Mouse (Mus musculus): ENCODE data around the gene Zbtb39. TPM values are rescaled to one million over a fixed set of nuclear protein-coding genes. Genes with fewer than 3 reads are reported as not detected.

Gene Zbtb39
- polyA plus RNA-seq, 1 experiment: 7.3 TPM

GRCm38 (mm10) chr10:127736266-127736665 lies 3.1 kb upstream of the Zbtb39 start:
- no peak for DNase-seq
- TF ChIP-seq CTCF (conservative IDR thresholded peaks at IDR 0.05; ENCODE audit: insufficient read depth, insufficient read length, low read depth, low read length) (no peak), POLR2A (IDR thresholded peaks at IDR 0.05; ENCODE audit: low read depth, low read length) (no peak)
- H3K36me3 ChIP-seq (ENCODE audit: control insufficient read depth, insufficient read depth, low read length): no peaks in the 10 kb centered on the region
- no peaks in the 10 kb centered on the region for H3K27me3 ChIP-seq (replicated peaks; ENCODE audit: control insufficient read depth, insufficient read depth, low read length)
- WGBS: 79% methylated on average over 2 of the region's 2 CpGs
- no peak overlapping the region for H3K27ac ChIP-seq (ENCODE audit: insufficient read depth, low read depth, low read length)
- H3K4me1 ChIP-seq (ENCODE audit: control insufficient read depth, insufficient read depth, low read length): peaks cover 6% of the 10 kb centered on the region; the same call in 1 of the 2 replicates
- no peak overlapping the region for H3K4me3 ChIP-seq (ENCODE audit: insufficient read depth, low read depth, low read length)

GRCm38 (mm10) chr10:127736916-127737315 lies 2.4 kb upstream of the Zbtb39 start:
- peaks cover 6% of the 10 kb centered on the region; the same call in 1 of the 2 replicates for H3K4me1 ChIP-seq (ENCODE audit: control insufficient read depth, insufficient read depth, low read length)
- 72% methylated on average over 4 of the region's 4 CpGs for WGBS
- H3K27ac ChIP-seq (ENCODE audit: insufficient read depth, low read depth, low read length): no peak overlapping the region
- DNase-seq: no peak
- TF ChIP-seq POLR2A (IDR thresholded peaks at IDR 0.05; ENCODE audit: low read depth, low read length) (no peak), CTCF (conservative IDR thresholded peaks at IDR 0.05; ENCODE audit: insufficient read depth, insufficient read length, low read depth, low read length) (no peak)
- H3K27me3 ChIP-seq (replicated peaks; ENCODE audit: control insufficient read depth, insufficient read depth, low read length): no peaks in the 10 kb centered on the region
- no peaks in the 10 kb centered on the region for H3K36me3 ChIP-seq (ENCODE audit: control insufficient read depth, insufficient read depth, low read length)
- no peak overlapping the region for H3K4me3 ChIP-seq (ENCODE audit: insufficient read depth, low read depth, low read length)

DNA sequence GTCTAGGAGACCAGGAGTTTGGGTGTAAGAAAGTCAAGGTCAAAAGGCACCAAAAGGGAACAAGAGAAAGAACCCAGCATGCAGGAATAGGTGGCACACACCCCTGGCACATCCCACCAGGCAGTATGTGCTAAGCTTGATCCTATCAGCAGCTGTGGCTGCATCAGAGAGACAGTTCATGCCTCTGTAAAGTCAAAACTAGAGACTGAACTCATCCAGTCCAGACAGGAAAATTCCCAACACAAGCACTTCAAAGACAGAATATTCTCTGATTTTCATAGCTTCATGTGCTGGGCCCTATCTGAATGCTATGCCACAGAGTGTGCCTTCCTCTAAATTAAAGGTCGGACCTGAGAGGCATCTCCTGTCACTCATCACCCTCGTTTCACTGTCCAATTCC lies 1.8 kb upstream of the Zbtb39 start:
- 34% methylated on average over 2 of the region's 2 CpGs for WGBS
- DNase-seq: no peak
- H3K27ac ChIP-seq (ENCODE audit: insufficient read depth, low read depth, low read length): no peak overlapping the region
- TF ChIP-seq CTCF (conservative IDR thresholded peaks at IDR 0.05; ENCODE audit: insufficient read depth, insufficient read length, low read depth, low read length) (no peak), POLR2A (IDR thresholded peaks at IDR 0.05; ENCODE audit: low read depth, low read length) (no peak)
- H3K4me1 ChIP-seq (ENCODE audit: control insufficient read depth, insufficient read depth, low read length): peaks cover 6% of the 10 kb centered on the region; the same call in 1 of the 2 replicates
- H3K27me3 ChIP-seq (replicated peaks; ENCODE audit: control insufficient read depth, insufficient read depth, low read length): no peaks in the 10 kb centered on the region
- no peak overlapping the region for H3K4me3 ChIP-seq (ENCODE audit: insufficient read depth, low read depth, low read length)
- H3K36me3 ChIP-seq (ENCODE audit: control insufficient read depth, insufficient read depth, low read length): 0 out of 2 replicates have a peak, but pooled peaks cover 2% of the 10 kb centered on the region

DNA sequence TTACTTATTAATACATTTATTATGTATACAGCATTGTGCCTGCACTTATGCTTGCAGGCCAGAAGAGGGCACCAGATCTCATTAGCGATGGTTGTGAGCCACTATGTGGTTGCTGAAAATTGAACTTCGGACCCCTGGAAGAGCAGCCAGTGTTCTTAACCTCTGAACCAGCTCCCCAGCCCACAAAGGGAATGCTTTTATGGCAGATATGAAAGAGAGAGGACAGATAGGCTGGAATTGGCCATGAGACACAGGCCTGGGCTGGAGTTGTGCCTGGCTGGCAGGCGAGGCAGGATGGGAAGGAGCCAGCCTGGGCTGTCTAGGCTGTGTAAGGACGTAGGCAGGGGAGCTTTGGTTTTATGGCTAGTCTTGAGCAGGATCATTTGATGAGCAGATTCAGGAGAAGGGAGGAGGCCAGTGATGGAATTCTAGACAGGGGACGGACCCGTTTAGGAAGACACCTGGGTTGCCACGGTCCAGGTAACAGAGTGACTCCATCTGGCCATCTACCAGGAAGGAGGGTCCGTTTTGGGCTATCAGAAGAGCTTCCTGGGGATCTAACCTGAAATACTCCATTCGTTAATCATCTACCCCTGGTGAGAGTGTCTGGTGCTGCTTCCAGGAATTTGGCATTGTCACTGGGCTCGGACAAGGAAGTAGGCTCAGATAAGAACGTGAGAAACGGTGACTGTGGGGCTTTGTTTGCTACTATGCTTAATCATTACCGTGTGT lies 1.0 kb upstream of the Zbtb39 start:
- WGBS: 27% methylated on average over 13 of the region's 13 CpGs
- Histone ChIP-seq H3K27ac (ENCODE audit: insufficient read depth, low read depth, low read length) (peak overlapping the region; percentile 29), H3K27me3 (replicated peaks; ENCODE audit: control insufficient read depth, insufficient read depth, low read length) (no peaks in the 10 kb centered on the region), H3K4me1 (ENCODE audit: control insufficient read depth, insufficient read depth, low read length) (peaks cover 6% of the 10 kb centered on the region; the same call in 1 of the 2 replicates), H3K36me3 (ENCODE audit: control insufficient read depth, insufficient read depth, low read length) (peaks cover 2% of the 10 kb centered on the region; the same call in 1 of the 2 replicates), H3K4me3 (ENCODE audit: insufficient read depth, low read depth, low read length) (no peak overlapping the region)
- DNase-seq: peak; percentile 86
- TF ChIP-seq POLR2A (IDR thresholded peaks at IDR 0.05; ENCODE audit: low read depth, low read length): no peak
- peak; percentile 75 for TF ChIP-seq CTCF (conservative IDR thresholded peaks at IDR 0.05; ENCODE audit: insufficient read depth, insufficient read length, low read depth, low read length)

- 3% methylated on average over 55 of the region's 55 CpGs for WGBS
- H3K27me3 ChIP-seq (replicated peaks; ENCODE audit: control insufficient read depth, insufficient read depth, low read length): no peaks in the 10 kb centered on the region
- H3K36me3 ChIP-seq (ENCODE audit: control insufficient read depth, insufficient read depth, low read length): peaks cover 6% of the 10 kb centered on the region
- peak; percentile 48 for DNase-seq
- H3K4me3 ChIP-seq (ENCODE audit: insufficient read depth, low read depth, low read length): peak overlapping the region; percentile 97
- peak overlapping the region; percentile 37 for H3K27ac ChIP-seq (ENCODE audit: insufficient read depth, low read depth, low read length)
- no peak for TF ChIP-seq CTCF (conservative IDR thresholded peaks at IDR 0.05; ENCODE audit: insufficient read depth, insufficient read length, low read depth, low read length)
- TF ChIP-seq POLR2A (IDR thresholded peaks at IDR 0.05; ENCODE audit: low read depth, low read length): no peak
- peaks cover 6% of the 10 kb centered on the region; the same call in 1 of the 2 replicates for H3K4me1 ChIP-seq (ENCODE audit: control insufficient read depth, insufficient read depth, low read length)
These were observed 373 bp downstream of the Zbtb39 start for GRCm38 (mm10) chr10:127739661-127740161.

DNA sequence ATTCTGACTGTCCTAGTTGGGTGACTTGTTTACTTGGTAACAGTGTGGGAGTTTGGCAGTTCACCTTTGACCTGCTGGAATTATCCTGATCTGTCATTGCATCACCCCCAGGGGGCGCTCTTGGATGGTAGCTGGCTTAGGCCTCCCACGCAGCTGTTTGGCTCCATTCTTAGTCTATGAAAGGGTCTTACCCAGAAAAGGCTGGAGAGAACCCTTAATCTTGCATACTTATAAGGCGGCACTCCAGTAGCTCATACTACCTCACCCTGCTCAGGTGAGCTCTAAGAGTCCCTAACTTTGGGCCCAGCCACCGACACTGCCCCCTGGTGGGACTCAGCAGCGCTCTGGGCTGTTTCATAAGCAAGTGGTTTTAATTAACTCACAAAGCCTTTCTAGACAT lies 5.3 kb downstream of the Zbtb39 start:
- no peak overlapping the region for H3K27ac ChIP-seq (ENCODE audit: insufficient read depth, low read depth, low read length)
- peak; percentile 76 for DNase-seq

GRCm38 (mm10) chr10:127745886-127746285 lies 6.5 kb downstream of the Zbtb39 start:
- Histone ChIP-seq H3K27me3 (replicated peaks; ENCODE audit: control insufficient read depth, insufficient read depth, low read length) (no peaks in the 10 kb centered on the region), H3K4me3 (ENCODE audit: insufficient read depth, low read depth, low read length) (no peak overlapping the region), H3K36me3 (ENCODE audit: control insufficient read depth, insufficient read depth, low read length) (peaks cover 6% of the 10 kb centered on the region), H3K27ac (ENCODE audit: insufficient read depth, low read depth, low read length) (peak overlapping the region; percentile 14; the same call in 1 of the 2 replicates), H3K4me1 (ENCODE audit: control insufficient read depth, insufficient read depth, low read length) (peaks cover 19% of the 10 kb centered on the region)
- WGBS: 17% methylated on average over 5 of the region's 5 CpGs
- peak; percentile 46 for DNase-seq
- TF ChIP-seq POLR2A (IDR thresholded peaks at IDR 0.05; ENCODE audit: low read depth, low read length) (no peak), CTCF (conservative IDR thresholded peaks at IDR 0.05; ENCODE audit: insufficient read depth, insufficient read length, low read depth, low read length) (no peak)

More for the DNA sequence above, 5.3 kb downstream of the Zbtb39 start:
- Histone ChIP-seq H3K36me3 (ENCODE audit: control insufficient read depth, insufficient read depth, low read length) (peaks cover 6% of the 10 kb centered on the region), H3K4me3 (ENCODE audit: insufficient read depth, low read depth, low read length) (no peak overlapping the region), H3K4me1 (ENCODE audit: control insufficient read depth, insufficient read depth, low read length) (peaks cover 19% of the 10 kb centered on the region), H3K27me3 (replicated peaks; ENCODE audit: control insufficient read depth, insufficient read depth, low read length) (no peaks in the 10 kb centered on the region)
- WGBS: 61% methylated on average over 5 of the region's 5 CpGs
- TF ChIP-seq POLR2A (IDR thresholded peaks at IDR 0.05; ENCODE audit: low read depth, low read length): no peak
- TF ChIP-seq CTCF (conservative IDR thresholded peaks at IDR 0.05; ENCODE audit: insufficient read depth, insufficient read length, low read depth, low read length): peak; percentile 67

All from kidney, adult 2 months (tissue).